Mouse (Mus musculus): ENCODE measurements around the gene Gm13078.

The Gm13078 gene

GRCm38 (mm10) chr4:143719155-143719554 lies at the start of gene Gm13078:
Gene Gm13078 (plus strand): TSS chr4:143719455.
- DNase-seq (ENCODE audit: low read depth, low spot score): no peak

- no peak for DNase-seq (ENCODE audit: low read depth, low spot score)
Measured at GRCm38 (mm10) chr4:143702611-143703010, 16.6 kb upstream of the Gm13078 start, which contains the start of gene Gm13089. Gene Gm13089 (minus strand): TSS chr4:143702711.

All from ES-CJ7 (cell line).